Mouse (Mus musculus) heart, postnatal 36 days (tissue): Measurements from ENCODE around the gene Arhgap5. TPM values are rescaled to one million over a fixed set of nuclear protein-coding genes. Genes with fewer than 3 reads are reported as not detected.

Experiments used
- DNase-seq, 2 experiments: peaks; one replicate each; pipeline ENCODE4 v3.0.0; 2021 to 2022
- intact Hi-C: fragments of 180-260 bp; cut with DNase I; formaldehyde crosslinking; loops from one replicate; pipeline ENCODE4 v1.15.1; 2025
- total RNA-seq, 2 experiments: library from RNA; stranded (reverse); gene quantifications; 2 replicates each; pipeline ENCODE4 v1.2.3; 2021

The Arhgap5 gene
- total RNA-seq, result 10 to 100 TPM; 76.7 to 84.4 TPM

GRCm38 (mm10) chr12:52503456-52504320, at the start of gene Arhgap5:
Arhgap5 (plus strand) TSS chr12:52503972.
- peak; percentile 90 to 91 for DNase-seq
- intact Hi-C loops, result loop anchor here (1.0 to 10.0 kb wide), 4 partner anchors 101 to 369 kb away; no protein-coding TSS in a partner anchor

- no peak for DNase-seq
- intact Hi-C loops, result no loop called here
Observed at GRCm38 (mm10) chr12:52464593-52464992, 39.2 kb upstream of the Arhgap5 start.

- intact Hi-C loops, result no loop called here
- DNase-seq, result no peak
Observed at GRCm38 (mm10) chr12:52471621-52472020, 32.2 kb upstream of the Arhgap5 start.

- intact Hi-C loops, result no loop called here
- no peak for DNase-seq
Observed at GRCm38 (mm10) chr12:52473988-52474968, 29.5 kb upstream of the Arhgap5 start.

- DNase-seq, result no peak
- intact Hi-C loops, result no loop called here
Observed at GRCm38 (mm10) chr12:52476036-52476435, 27.7 kb upstream of the Arhgap5 start.

- intact Hi-C loops, result no loop called here
- DNase-seq, result no peak
Observed at GRCm38 (mm10) chr12:52478611-52479010, 25.2 kb upstream of the Arhgap5 start.

- DNase-seq, result no peak
- intact Hi-C loops, result no loop called here
Observed at GRCm38 (mm10) chr12:52479323-52479722, 24.4 kb upstream of the Arhgap5 start.

GRCm38 (mm10) chr12:52480851-52481250, 22.9 kb upstream of the Arhgap5 start:
- intact Hi-C loops, result no loop called here

DNA sequence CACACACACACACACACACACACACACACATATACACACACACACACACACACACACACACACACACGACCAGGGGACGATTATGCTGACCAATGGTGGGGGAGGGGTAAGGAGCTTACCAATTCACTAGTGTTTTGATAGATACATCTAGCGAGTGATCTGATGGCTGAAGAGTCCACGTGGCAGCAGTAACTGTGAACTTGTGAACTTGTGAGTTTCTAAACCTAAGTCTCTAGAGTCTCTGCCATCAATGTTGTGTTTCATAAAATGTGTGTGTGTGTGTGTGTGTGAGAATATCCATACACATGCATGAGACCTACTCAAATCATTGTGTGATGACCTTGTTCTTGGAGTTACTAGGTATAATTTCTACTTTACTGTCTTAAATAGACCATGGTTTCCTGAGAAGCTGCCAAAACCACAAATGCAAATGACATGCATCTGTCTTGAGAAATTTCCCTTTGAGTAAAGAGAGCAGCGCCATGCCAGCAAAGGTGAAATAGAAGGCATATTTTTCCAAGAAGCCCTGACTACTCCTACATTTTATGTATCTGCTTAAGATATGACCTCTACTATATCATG, 21.7 kb upstream of the Arhgap5 start:
- intact Hi-C loops, result no loop called here
- no peak for DNase-seq

More at GRCm38 (mm10) chr12:52480851-52481250, 22.9 kb upstream of the Arhgap5 start:
- no peak for DNase-seq

DNA sequence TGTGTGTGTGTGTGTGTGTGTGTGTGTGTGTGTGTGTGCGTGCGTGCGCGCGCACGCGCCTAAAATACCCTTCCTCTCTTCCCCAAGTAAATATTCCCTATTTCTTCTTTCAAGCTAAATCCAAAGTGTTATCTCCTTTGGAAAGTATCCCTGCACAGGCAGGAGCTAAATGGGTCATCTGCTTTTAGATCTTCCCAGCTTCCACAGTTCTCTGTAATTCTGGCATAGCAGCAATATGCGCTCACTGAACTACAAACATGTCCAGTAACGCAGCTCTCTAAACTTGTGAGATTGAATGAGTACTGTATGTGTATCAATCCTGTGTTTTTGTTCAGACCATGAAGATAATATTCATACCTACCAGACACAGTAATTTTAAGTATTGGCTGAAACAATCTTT, 20.6 kb upstream of the Arhgap5 start:
- DNase-seq, result no peak
- intact Hi-C loops, result no loop called here

GRCm38 (mm10) chr12:52488266-52488975, 15.4 kb upstream of the Arhgap5 start:
- intact Hi-C loops, result loop anchor here (5.0 kb wide), 1 partner anchor 206 kb away; no protein-coding TSS in a partner anchor
- no peak for DNase-seq

DNA sequence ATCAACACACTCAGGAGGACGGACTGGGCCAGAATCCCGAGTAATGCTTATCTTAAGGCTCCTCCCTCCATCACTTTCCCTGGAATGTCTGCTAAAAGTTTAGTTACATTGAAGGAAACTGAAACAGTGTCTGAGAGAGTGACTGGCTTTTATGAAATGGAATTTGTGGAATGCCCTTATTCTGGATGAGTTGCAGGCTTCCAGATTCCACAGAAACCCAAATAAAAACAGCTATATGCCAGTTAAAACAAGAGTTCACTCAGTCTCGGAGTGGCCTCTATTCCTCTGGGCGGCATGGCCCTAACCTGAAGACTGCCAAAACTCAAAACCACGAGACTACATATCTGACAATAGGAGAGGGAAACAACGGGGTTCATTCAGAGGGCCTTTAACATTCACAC, 10.5 kb upstream of the Arhgap5 start:
- no peak for DNase-seq
- intact Hi-C loops, result no loop called here

DNA sequence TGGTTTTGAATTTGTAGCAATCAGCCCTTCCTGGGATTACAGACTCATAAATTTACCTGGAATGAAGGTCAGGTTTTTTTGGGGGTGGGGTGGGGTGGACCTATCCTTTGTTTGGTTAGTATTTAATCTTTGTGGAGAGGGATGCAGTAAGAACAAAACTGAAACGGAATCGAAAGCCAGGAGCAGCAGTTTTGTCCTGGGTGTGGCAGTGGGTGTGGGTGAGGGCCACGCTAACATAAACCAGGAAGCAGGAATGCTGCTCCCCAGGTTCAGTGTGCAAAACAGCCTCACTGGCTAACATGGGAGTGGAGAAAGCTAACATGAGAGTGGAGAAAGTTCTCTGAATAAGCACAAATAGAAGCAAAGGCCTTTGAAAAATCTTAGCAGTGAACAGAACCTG, 6.6 kb upstream of the Arhgap5 start:
- intact Hi-C loops, result no loop called here

GRCm38 (mm10) chr12:52500915-52501833, 2.6 kb upstream of the Arhgap5 start:
- DNase-seq, result peak; percentile 24 to 28
- intact Hi-C loops, result loop anchor here (2.0 to 10.0 kb wide), 6 partner anchors 134 to 460 kb away; no protein-coding TSS in a partner anchor

More for the DNA sequence above, 6.6 kb upstream of the Arhgap5 start:
- DNase-seq, result no peak

GRCm38 (mm10) chr12:52502161-52502560, 1.6 kb upstream of the Arhgap5 start:
- no peak for DNase-seq
- intact Hi-C loops, result loop anchor here (5.0 to 10.0 kb wide), 2 partner anchors 293 to 370 kb away; no protein-coding TSS in a partner anchor

DNA sequence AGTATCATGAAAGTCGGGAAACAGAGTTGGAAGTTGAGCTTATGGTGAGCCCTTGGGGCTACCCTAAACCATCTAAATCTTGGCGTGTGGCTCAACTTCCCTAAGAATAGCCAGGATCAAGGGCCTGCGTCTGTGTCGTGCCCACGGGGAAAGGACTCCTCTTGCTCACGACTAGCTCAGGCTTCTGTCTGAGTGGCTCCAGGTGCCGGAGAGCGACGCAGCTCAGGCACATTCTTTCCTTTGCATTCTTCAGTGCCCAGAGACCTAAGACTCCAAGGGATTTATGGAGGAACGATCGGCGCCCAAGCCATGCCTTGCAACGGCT, 679 bp upstream of the Arhgap5 start:
- intact Hi-C loops, result loop anchor here (1.0 to 10.0 kb wide), 3 partner anchors 101 to 369 kb away; no protein-coding TSS in a partner anchor

DNA sequence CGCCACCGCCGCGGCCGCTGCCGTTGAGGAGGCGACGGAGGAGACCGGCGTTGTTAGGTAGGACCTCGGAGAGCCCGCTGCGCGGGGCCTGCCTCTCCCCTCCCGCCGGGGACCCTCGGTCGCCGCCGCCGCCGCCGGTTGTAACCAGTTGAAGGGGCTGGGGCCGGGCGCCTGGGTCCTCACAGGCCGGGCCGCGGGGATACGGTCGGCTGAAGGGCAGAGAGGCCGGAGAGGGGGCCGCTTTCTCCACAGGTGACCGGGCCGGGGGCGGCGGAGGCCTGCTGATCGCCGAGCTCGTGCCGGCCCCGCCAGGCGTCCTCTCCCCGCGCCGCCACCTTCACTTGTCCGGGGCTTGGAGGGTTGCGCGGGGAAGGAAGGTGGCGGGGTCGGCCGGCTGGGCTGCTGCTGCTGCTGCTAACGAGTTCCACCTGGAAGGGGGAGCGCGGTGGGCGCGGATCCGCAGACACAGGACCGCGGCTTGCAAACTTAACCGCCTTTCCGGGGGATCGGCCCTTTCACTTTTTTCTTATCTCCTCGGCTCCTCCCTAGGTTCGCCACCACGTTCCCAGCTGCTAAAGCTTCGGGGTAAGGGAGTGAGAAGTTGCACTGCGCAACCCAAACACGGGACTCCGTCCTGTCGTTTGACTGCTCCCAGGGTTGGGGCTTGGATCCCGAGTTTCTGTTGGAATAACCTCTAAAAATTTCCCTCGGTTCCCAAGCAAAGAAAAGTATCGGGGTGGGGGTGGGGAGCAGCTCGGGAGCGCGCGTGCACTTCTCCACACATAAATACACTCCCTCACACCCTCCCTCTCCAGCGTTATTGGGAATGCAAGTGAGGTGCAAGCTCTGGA, 784 bp downstream of the Arhgap5 start:
- intact Hi-C loops, result loop anchor here (2.0 to 10.0 kb wide), 4 partner anchors 43 to 368 kb away; no protein-coding TSS in a partner anchor
- peak; percentile 62 to 71 for DNase-seq

More for the DNA sequence above, 679 bp upstream of the Arhgap5 start:
- DNase-seq, result no peak

GRCm38 (mm10) chr12:52524699-52525098, 20.9 kb downstream of the Arhgap5 start:
- DNase-seq, result no peak

More at GRCm38 (mm10) chr12:52524699-52525098, 20.9 kb downstream of the Arhgap5 start:
- intact Hi-C loops, result no loop called here
